Mouse (Mus musculus): ENCODE results near the gene Sesn3. TPM values are rescaled to one million over a fixed set of nuclear protein-coding genes. Genes with fewer than 3 reads are reported as not detected.

Sesn3 gene
- polyA plus RNA-seq, 1 experiment: 23.6 TPM

DNA sequence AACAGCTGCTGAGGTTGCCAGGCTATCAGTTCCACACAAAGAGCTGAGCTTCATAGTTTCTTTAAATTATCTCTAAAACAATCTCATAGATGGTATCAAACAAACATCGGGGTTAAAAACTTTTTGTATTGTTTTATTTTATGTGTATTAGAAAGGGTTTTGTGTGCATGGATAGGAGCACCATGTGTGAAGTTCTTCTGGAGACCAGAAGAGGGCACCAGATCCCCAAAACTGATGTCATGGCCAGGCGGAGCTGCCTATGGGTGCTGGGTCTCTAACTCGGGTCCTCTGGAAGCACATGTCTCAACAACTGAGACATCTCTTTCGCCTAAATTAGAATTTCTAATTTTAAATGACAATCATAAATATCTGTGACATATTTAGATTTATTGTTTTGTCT is 73.5 kb downstream of the Sesn3 start:
- Histone ChIP-seq H3K4me1 (replicated peaks; ENCODE audit: control insufficient read depth, insufficient read depth, low read length) (no peaks in the 10 kb centered on the region), H3K27ac (ENCODE audit: control insufficient read depth, insufficient read depth, low read length) (no peak overlapping the region), H3K36me3 (ENCODE audit: control insufficient read depth, insufficient read depth, low read length) (no peaks in the 10 kb centered on the region), H3K27me3 (ENCODE audit: control insufficient read depth, insufficient read depth, low read length) (no peaks in the 10 kb centered on the region), H3K4me3 (ENCODE audit: control insufficient read depth, insufficient read depth, low read length) (no peak overlapping the region)
- peak; percentile 47 for DNase-seq
- WGBS: 59% methylated on average over 4 of the region's 4 CpGs
- TF ChIP-seq CTCF (IDR thresholded peaks at IDR 0.05; ENCODE audit: borderline replicate concordance, control insufficient read depth, extremely low read depth, insufficient read depth, low read length, poor library complexity) (no peak; the same call in 1 of the 2 replicates), POLR2A (IDR thresholded peaks at IDR 0.05; ENCODE audit: control insufficient read depth, extremely low read depth, insufficient read depth, low read length, poor library complexity) (no peak)

- WGBS: 88% methylated on average over 5 of the region's 5 CpGs
- Histone ChIP-seq H3K27ac (ENCODE audit: control insufficient read depth, insufficient read depth, low read length) (no peak overlapping the region), H3K4me3 (ENCODE audit: control insufficient read depth, insufficient read depth, low read length) (no peak overlapping the region), H3K27me3 (ENCODE audit: control insufficient read depth, insufficient read depth, low read length) (no peaks in the 10 kb centered on the region), H3K4me1 (replicated peaks; ENCODE audit: control insufficient read depth, insufficient read depth, low read length) (no peaks in the 10 kb centered on the region), H3K36me3 (ENCODE audit: control insufficient read depth, insufficient read depth, low read length) (no peaks in the 10 kb centered on the region)
- no peak for DNase-seq
- TF ChIP-seq CTCF (IDR thresholded peaks at IDR 0.05; ENCODE audit: borderline replicate concordance, control insufficient read depth, extremely low read depth, insufficient read depth, low read length, poor library complexity) (no peak), POLR2A (IDR thresholded peaks at IDR 0.05; ENCODE audit: control insufficient read depth, extremely low read depth, insufficient read depth, low read length, poor library complexity) (no peak)
Observed at GRCm38 (mm10) chr9:14349380-14349779, 74.5 kb downstream of the Sesn3 start.

DNA sequence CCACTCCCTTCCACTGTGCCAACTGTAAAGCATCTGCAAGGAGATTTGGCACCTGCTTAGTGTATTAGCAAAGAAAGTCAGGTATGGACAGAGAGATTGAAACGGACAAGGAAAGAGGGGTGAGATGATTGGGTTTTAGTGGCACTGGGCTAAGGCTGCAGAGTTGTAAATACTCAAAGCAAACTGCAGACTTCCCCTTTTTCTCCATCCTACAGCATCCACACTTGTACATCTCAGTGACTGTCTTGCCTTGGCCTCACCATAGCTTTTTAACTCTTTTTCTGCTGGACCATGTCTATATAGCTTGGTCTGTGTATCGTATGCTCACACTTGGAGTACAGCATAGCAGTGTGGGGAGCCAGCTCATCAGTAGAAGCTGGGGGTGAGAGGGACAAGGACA is 75.9 kb downstream of the Sesn3 start:
- WGBS: 50% methylated on average over 2 of the region's 2 CpGs
- H3K4me3 ChIP-seq (ENCODE audit: control insufficient read depth, insufficient read depth, low read length): no peak overlapping the region
- no peak for DNase-seq
- H3K27me3 ChIP-seq (ENCODE audit: control insufficient read depth, insufficient read depth, low read length): no peaks in the 10 kb centered on the region
- no peak for TF ChIP-seq CTCF (IDR thresholded peaks at IDR 0.05; ENCODE audit: borderline replicate concordance, control insufficient read depth, extremely low read depth, insufficient read depth, low read length, poor library complexity)
- TF ChIP-seq POLR2A (IDR thresholded peaks at IDR 0.05; ENCODE audit: control insufficient read depth, extremely low read depth, insufficient read depth, low read length, poor library complexity): no peak
- no peaks in the 10 kb centered on the region for H3K4me1 ChIP-seq (replicated peaks; ENCODE audit: control insufficient read depth, insufficient read depth, low read length)
- H3K27ac ChIP-seq (ENCODE audit: control insufficient read depth, insufficient read depth, low read length): no peak overlapping the region
- no peaks in the 10 kb centered on the region for H3K36me3 ChIP-seq (ENCODE audit: control insufficient read depth, insufficient read depth, low read length)

- TF ChIP-seq POLR2A (IDR thresholded peaks at IDR 0.05; ENCODE audit: control insufficient read depth, extremely low read depth, insufficient read depth, low read length, poor library complexity) (no peak), CTCF (IDR thresholded peaks at IDR 0.05; ENCODE audit: borderline replicate concordance, control insufficient read depth, extremely low read depth, insufficient read depth, low read length, poor library complexity) (no peak)
- Histone ChIP-seq H3K4me1 (replicated peaks; ENCODE audit: control insufficient read depth, insufficient read depth, low read length) (no peaks in the 10 kb centered on the region), H3K27me3 (ENCODE audit: control insufficient read depth, insufficient read depth, low read length) (no peaks in the 10 kb centered on the region), H3K27ac (ENCODE audit: control insufficient read depth, insufficient read depth, low read length) (no peak overlapping the region), H3K4me3 (ENCODE audit: control insufficient read depth, insufficient read depth, low read length) (no peak overlapping the region), H3K36me3 (ENCODE audit: control insufficient read depth, insufficient read depth, low read length) (no peaks in the 10 kb centered on the region)
- DNase-seq: no peak
- 78% methylated on average over 1 of the region's 1 CpGs for WGBS
Observed at GRCm38 (mm10) chr9:14352337-14352736, 77.5 kb downstream of the Sesn3 start.

- Histone ChIP-seq H3K4me3 (ENCODE audit: control insufficient read depth, insufficient read depth, low read length) (no peak overlapping the region), H3K27ac (ENCODE audit: control insufficient read depth, insufficient read depth, low read length) (no peak overlapping the region), H3K4me1 (replicated peaks; ENCODE audit: control insufficient read depth, insufficient read depth, low read length) (no peaks in the 10 kb centered on the region), H3K27me3 (ENCODE audit: control insufficient read depth, insufficient read depth, low read length) (no peaks in the 10 kb centered on the region), H3K36me3 (ENCODE audit: control insufficient read depth, insufficient read depth, low read length) (no peaks in the 10 kb centered on the region)
- DNase-seq: no peak
- TF ChIP-seq CTCF (IDR thresholded peaks at IDR 0.05; ENCODE audit: borderline replicate concordance, control insufficient read depth, extremely low read depth, insufficient read depth, low read length, poor library complexity) (no peak), POLR2A (IDR thresholded peaks at IDR 0.05; ENCODE audit: control insufficient read depth, extremely low read depth, insufficient read depth, low read length, poor library complexity) (no peak)
- 95% methylated on average over 6 of the region's 6 CpGs for WGBS
Observed at GRCm38 (mm10) chr9:14354852-14355251, 80.0 kb downstream of the Sesn3 start.

- 95% methylated on average over 4 of the region's 4 CpGs for WGBS
- Histone ChIP-seq H3K4me3 (ENCODE audit: control insufficient read depth, insufficient read depth, low read length) (no peak overlapping the region), H3K4me1 (replicated peaks; ENCODE audit: control insufficient read depth, insufficient read depth, low read length) (no peaks in the 10 kb centered on the region), H3K27me3 (ENCODE audit: control insufficient read depth, insufficient read depth, low read length) (no peaks in the 10 kb centered on the region), H3K36me3 (ENCODE audit: control insufficient read depth, insufficient read depth, low read length) (no peaks in the 10 kb centered on the region), H3K27ac (ENCODE audit: control insufficient read depth, insufficient read depth, low read length) (no peak overlapping the region)
- no peak for DNase-seq
- TF ChIP-seq CTCF (IDR thresholded peaks at IDR 0.05; ENCODE audit: borderline replicate concordance, control insufficient read depth, extremely low read depth, insufficient read depth, low read length, poor library complexity): no peak
- TF ChIP-seq POLR2A (IDR thresholded peaks at IDR 0.05; ENCODE audit: control insufficient read depth, extremely low read depth, insufficient read depth, low read length, poor library complexity): no peak
Observed at GRCm38 (mm10) chr9:14357033-14357432, 82.2 kb downstream of the Sesn3 start.

Measured in thymus, adult 2 months (tissue).